Mouse (Mus musculus) E14TG2a.4 (cell line): ENCODE results near the gene Upf2.
A peak's percentile ranks its signal among the peaks of the same experiment; 100 is the strongest.
"Not testable (repeated sequence)": the region's sequence is repeated elsewhere in the genome, so short reads cannot be mapped to it uniquely, and the experiment has no call there.

Experiments used
- H3K27me3 ChIP-seq: 2 replicates; pipeline ENCODE4 v1.6.1; 2014; ENCODE audit warnings: low read length, control low read depth; ENCODE audit not compliant: insufficient read depth
- H3K36me3 ChIP-seq: 2 replicates; pipeline ENCODE4 v1.6.1; 2014; ENCODE audit warnings: low read length, control low read depth; ENCODE audit not compliant: insufficient read depth
- H3K4me1 ChIP-seq: replicated peaks from 2 replicates; pipeline ENCODE4 v1.6.1; 2014; ENCODE audit warnings: low read depth, low read length, control low read depth
- H3K4me3 ChIP-seq: replicated peaks from 2 replicates; pipeline ENCODE4 v1.5.1; 2014; ENCODE audit warnings: mild to moderate bottlenecking, low read length
- H3K9me3 ChIP-seq: 2 replicates; pipeline ENCODE4 v1.6.1; 2014; ENCODE audit warnings: low read length, control low read depth
- CTCF ChIP-seq: conservative IDR thresholded peaks from 2 replicates; pipeline ENCODE4 v1.5.1; 2014; ENCODE audit warnings: low read length
- NANOG ChIP-seq: IDR thresholded peaks from 2 replicates; pipeline ENCODE4 v1.6.1; 2014; ENCODE audit warnings: borderline replicate concordance, low read length, mixed read lengths
- POU5F1 ChIP-seq: IDR thresholded peaks from 2 replicates; pipeline ENCODE4 v1.6.1; 2014; ENCODE audit warnings: low read length, borderline replicate concordance

Gene Upf2

DNA sequence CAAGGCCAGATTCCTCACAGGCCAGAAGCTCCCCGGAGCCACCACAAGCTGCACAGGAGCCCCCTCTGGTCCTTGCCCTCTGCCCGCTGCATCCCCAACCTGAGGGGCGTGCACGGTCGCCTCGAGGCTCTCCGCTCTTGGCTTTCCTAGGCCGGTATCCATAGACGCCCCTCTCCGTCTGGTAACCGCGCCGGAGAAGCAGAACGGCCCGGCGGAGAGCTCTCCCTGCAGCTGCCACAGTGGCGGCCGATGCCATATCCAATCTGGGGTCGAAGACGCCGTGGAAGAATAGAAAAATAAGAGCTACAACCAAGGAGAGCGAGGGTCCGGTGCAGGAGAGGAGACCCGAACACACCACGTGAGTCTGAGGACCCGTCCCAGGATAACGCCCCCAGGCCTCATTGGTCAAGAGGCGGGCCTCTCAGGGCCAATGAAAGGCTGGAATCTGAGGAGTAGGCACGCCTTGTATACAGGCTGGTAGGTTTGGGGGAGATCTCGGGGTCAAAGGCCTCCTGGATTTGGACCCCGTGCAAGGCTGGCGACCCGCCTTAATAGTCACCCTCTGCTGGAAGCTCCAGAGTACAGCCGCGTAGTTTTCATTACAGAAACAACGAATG, 8.7 kb upstream of the Upf2 start, which contains the start of gene Dhtkd1:
Gene Dhtkd1, minus strand, starts transcription at position 377 of the 617 bp plus-strand sequence.
- H3K36me3 ChIP-seq = no peaks in the 10 kb centered on the region; the same call in 1 of the 2 replicates
- TF ChIP-seq CTCF = no peak
- peaks cover 47% of the 10 kb centered on the region for H3K4me1 ChIP-seq
- H3K9me3 ChIP-seq = no peaks in the 10 kb centered on the region
- H3K4me3 ChIP-seq = peak within 1 kb of the TSS; percentile 95
- no peaks in the 10 kb centered on the region for H3K27me3 ChIP-seq

DNA sequence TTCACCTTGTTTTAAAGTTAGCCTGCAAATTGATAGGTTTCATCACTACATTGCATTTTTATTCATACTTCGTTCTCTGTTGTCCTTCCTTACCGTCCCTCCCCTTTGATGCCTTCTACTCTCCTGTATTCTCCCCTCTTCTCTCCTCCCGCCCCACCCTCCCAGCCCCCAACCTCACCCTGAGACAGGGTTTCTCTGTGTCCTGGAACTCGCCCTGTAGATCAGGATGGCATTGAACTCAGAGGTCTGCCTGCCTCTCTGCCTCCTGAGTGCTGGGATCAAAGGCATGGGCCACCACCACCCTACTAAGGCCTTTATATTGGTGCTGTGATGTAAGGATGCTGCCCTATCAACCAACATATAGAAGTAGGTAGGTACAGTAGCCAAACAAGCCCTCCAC, 8.2 kb upstream of the Upf2 start:
- peak overlapping the region; percentile 95 for H3K4me3 ChIP-seq
- H3K4me1 ChIP-seq = peaks cover 52% of the 10 kb centered on the region
- TF ChIP-seq NANOG (no peak), CTCF (no peak), POU5F1 (no peak)

GRCm38 (mm10) chr2:5945629-5946028, 5.6 kb upstream of the Upf2 start:
- Histone ChIP-seq H3K4me3 (no peak overlapping the region), H3K36me3 (no peaks in the 10 kb centered on the region), H3K27me3 (no peaks in the 10 kb centered on the region), H3K4me1 (peaks cover 61% of the 10 kb centered on the region), H3K9me3 (no peaks in the 10 kb centered on the region)
- TF ChIP-seq POU5F1 = no peak
- no peak for TF ChIP-seq CTCF
- no peak for TF ChIP-seq NANOG

More for the DNA sequence above, 8.2 kb upstream of the Upf2 start:
- Histone ChIP-seq H3K9me3 (no peaks in the 10 kb centered on the region), H3K27me3 (no peaks in the 10 kb centered on the region), H3K36me3 (no peaks in the 10 kb centered on the region; the same call in 1 of the 2 replicates)

DNA sequence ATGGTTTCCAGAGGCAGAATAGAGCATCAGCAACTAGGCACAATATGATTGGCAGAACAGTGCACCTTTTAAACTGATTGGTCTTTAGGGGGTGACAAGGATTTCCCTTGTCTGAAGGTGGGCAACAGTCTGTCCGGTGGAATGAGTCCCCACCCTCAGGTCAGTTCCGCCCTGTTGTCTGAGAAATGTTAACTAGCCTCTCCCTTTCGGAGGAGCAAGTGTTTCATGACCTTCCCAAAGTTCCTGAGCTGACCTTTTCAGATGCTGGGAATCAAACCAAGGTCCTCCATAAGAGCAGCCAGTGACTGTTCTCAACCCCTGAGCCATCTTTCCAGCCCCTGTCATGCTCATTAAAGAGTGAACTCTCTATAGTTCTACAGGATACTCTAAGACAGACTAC, 4.4 kb upstream of the Upf2 start:
- Histone ChIP-seq H3K27me3 (no peaks in the 10 kb centered on the region), H3K4me1 (peaks cover 53% of the 10 kb centered on the region), H3K36me3 (no peaks in the 10 kb centered on the region), H3K4me3 (peak overlapping the region; percentile 53), H3K9me3 (no peaks in the 10 kb centered on the region)
- no peak for TF ChIP-seq CTCF
- TF ChIP-seq NANOG = no peak
- TF ChIP-seq POU5F1 = no peak

- H3K36me3 ChIP-seq = no peaks in the 10 kb centered on the region
- H3K9me3 ChIP-seq = no peaks in the 10 kb centered on the region
- H3K27me3 ChIP-seq = no peaks in the 10 kb centered on the region
- H3K4me3 ChIP-seq = no peak overlapping the region
- TF ChIP-seq CTCF (no peak), NANOG (no peak), POU5F1 (no peak)
- H3K4me1 ChIP-seq = peaks cover 58% of the 10 kb centered on the region
Measured at GRCm38 (mm10) chr2:5948964-5949363, 2.3 kb upstream of the Upf2 start.

GRCm38 (mm10) chr2:5949821-5950220, 1.4 kb upstream of the Upf2 start:
- peak overlapping the region; percentile 100 for H3K4me3 ChIP-seq
- H3K27me3 ChIP-seq, H3K9me3 ChIP-seq, H3K36me3 ChIP-seq: not testable (repeated sequence)
- H3K4me1 ChIP-seq = peaks cover 57% of the 10 kb centered on the region

DNA sequence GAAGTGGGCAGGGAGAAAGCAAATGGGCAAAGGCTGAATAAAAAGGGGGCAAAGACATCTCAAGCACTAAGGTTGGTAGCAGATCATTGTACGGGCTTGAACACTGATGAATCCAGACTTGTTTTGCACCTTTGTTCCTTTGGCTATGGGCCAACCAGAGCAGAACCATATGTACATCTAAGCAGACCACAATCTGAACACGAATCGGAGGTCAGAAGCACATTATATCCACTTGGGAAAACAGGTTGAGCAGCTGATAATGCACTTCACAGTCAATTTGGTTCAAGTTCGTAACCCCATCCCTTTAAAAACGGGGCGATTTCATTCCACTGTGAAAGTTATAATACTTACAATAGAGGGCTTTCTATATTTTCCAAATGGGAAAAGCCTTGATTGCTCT, 964 bp upstream of the Upf2 start:
- H3K4me3 ChIP-seq = peak overlapping the region; percentile 100

GRCm38 (mm10) chr2:5951621-5952211, 447 bp downstream of the Upf2 start:
- H3K9me3 ChIP-seq = no peaks in the 10 kb centered on the region
- H3K27me3 ChIP-seq = no peaks in the 10 kb centered on the region
- H3K4me3 ChIP-seq = peak overlapping the region; percentile 100
- TF ChIP-seq CTCF (no peak), NANOG (no peak), POU5F1 (no peak)
- H3K4me1 ChIP-seq = peaks cover 53% of the 10 kb centered on the region
- no peaks in the 10 kb centered on the region for H3K36me3 ChIP-seq

More for the DNA sequence above, 964 bp upstream of the Upf2 start:
- no peaks in the 10 kb centered on the region for H3K27me3 ChIP-seq
- H3K4me1 ChIP-seq = peaks cover 59% of the 10 kb centered on the region
- H3K9me3 ChIP-seq = no peaks in the 10 kb centered on the region
- no peak for TF ChIP-seq NANOG
- TF ChIP-seq CTCF = no peak
- TF ChIP-seq POU5F1 = no peak
- no peaks in the 10 kb centered on the region for H3K36me3 ChIP-seq

GRCm38 (mm10) chr2:5957705-5958104, 6.4 kb downstream of the Upf2 start:
- TF ChIP-seq POU5F1 (no peak), CTCF (no peak), NANOG (no peak)
- Histone ChIP-seq H3K9me3 (no peaks in the 10 kb centered on the region), H3K4me1 (peaks cover 41% of the 10 kb centered on the region), H3K27me3 (no peaks in the 10 kb centered on the region), H3K4me3 (no peak overlapping the region), H3K36me3 (peaks cover 54% of the 10 kb centered on the region)
